Mouse (Mus musculus): ENCODE measurements at regions not wholly inside any gene's neighbourhood (a gene's known extent, or its start where the extent isn't known, plus 50 kb on each side); places are given as distances from the start of the nearest gene placed in this dataset.
"Not testable (repeated sequence)": the region's sequence is repeated elsewhere in the genome, so short reads cannot be mapped to it uniquely, and the experiment has no call there.

DNA sequence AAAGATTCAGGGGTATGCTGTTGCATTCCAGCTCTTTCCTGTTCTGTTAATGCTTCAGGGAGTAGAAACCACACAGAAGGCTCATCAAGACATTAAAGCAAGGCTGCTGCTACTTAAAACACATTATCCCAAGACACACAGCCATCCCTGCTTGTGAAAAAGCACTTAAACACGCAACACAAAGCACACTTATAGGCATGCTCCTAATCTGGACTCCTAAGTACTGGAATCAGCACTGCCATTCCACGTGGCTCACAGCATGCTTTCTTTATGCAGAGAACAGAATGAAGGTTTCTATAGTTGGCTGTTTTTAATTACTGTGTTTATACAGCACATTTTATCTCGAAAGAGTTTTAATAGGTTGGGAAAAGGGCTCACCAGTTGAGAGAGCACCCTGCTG is 233.2 kb upstream of the Anxa10 start:
- Histone ChIP-seq H3K9ac (no peak overlapping the region), H3K4me3 (no peak overlapping the region), H3K4me2 (no peak overlapping the region), H3K36me3 (no peaks in the 10 kb centered on the region), H3K4me1 (replicated peaks) (no peaks in the 10 kb centered on the region), H3K9me3 (no peaks in the 10 kb centered on the region), H3K27me3 (no peaks in the 10 kb centered on the region), H3K27ac (replicated peaks) (no peak overlapping the region)
- 24% methylated on average over 3 of the region's 3 CpGs for WGBS
- ATAC-seq (ENCODE audit: low read depth): peak; percentile 92

DNA sequence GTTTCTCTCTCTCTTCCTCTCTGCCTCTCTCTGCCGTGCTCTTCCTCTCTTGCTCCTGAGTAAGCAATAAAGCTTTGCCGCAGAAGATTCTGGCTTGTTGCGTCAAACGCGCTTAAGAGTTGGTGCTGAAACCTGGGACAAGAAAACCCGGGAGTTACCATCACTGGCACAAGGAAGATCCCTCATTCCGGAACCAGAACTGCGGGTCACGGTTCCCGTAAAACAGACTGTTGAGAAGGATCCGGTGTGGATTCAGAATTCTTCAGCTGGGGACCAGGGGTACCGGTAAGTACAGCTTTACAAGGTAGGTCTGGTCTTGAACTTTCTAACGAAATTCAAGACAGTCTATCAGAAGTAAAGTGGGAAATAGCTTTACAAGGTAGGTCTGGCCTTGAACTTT is 221.0 kb upstream of the Anxa10 start:
- not testable (repeated sequence) for ATAC-seq (ENCODE audit: low read depth); H3K36me3 ChIP-seq; H3K27me3 ChIP-seq; H3K4me1 ChIP-seq (replicated peaks); H3K4me2 ChIP-seq; H3K9me3 ChIP-seq; H3K9ac ChIP-seq; H3K4me3 ChIP-seq; H3K27ac ChIP-seq (replicated peaks)
- WGBS: 96% methylated on average over 13 of the region's 13 CpGs
